Mouse (Mus musculus) CH12.LX (cell line): ENCODE measurements around the gene Plekhb2. TPM values are rescaled to one million over a fixed set of nuclear protein-coding genes. Genes with fewer than 3 reads are reported as not detected.

Source experiments
- DNase-seq: peaks from one replicate; pipeline ENCODE4 v3.0.0-alpha.2; 2013; ENCODE audit errors: extremely low read depth
- H3K27ac ChIP-seq: 2 replicates; pipeline ENCODE4 v1.5.1; 2012; ENCODE audit warnings: low read depth, mild to moderate bottlenecking, control low read depth, moderate library complexity; ENCODE audit not compliant: insufficient read depth
- H3K27me3 ChIP-seq: replicated peaks from 2 replicates; pipeline ENCODE3; 2012; ENCODE audit warnings: inconsistent platforms
- H3K36me3 ChIP-seq, 2 experiments: replicated peaks in 1 of 2; 2 replicates each; pipeline versions ENCODE3 to v1.6.1; 2012; ENCODE audit warnings: inconsistent platforms in 1 of 2, low read length in 1 of 2, mild to moderate bottlenecking in 1 of 2, mixed read lengths in 1 of 2, moderate library complexity in 1 of 2; ENCODE audit not compliant: control insufficient read depth in 1 of 2, insufficient read depth in 1 of 2
- H3K4me1 ChIP-seq, 2 experiments: 2 replicates each; pipeline ENCODE4 v1.6.1; 2012; ENCODE audit warnings: inconsistent platforms in 1 of 2, moderate library complexity in 1 of 2; ENCODE audit not compliant: insufficient read depth in 2 of 2, control insufficient read depth in 1 of 2
- H3K4me2 ChIP-seq: 2 replicates; pipeline ENCODE4 v1.6.1; 2012; ENCODE audit warnings: low read depth, mild to moderate bottlenecking, control low read depth; ENCODE audit not compliant: poor library complexity, insufficient read depth, severe bottlenecking
- H3K4me3 ChIP-seq, 3 experiments: fragments of 150-350 bp in 1 of 3; sonication (generic) in 1 of 3; replicated peaks in 1 of 3; 2 replicates each; pipeline versions ENCODE3 to v1.5.1; 2011 to 2012; ENCODE audit warnings: low read depth in 2 of 3, low read length in 2 of 3, mild to moderate bottlenecking in 2 of 3, moderate library complexity in 2 of 3, control low read depth in 1 of 3, improper control_type of control experiment in 1 of 3, inconsistent platforms in 1 of 3, mixed read lengths in 1 of 3; ENCODE audit not compliant: poor library complexity in 1 of 3
- H3K79me2 ChIP-seq: replicated peaks from 2 replicates; pipeline ENCODE4 v1.6.1; 2012; ENCODE audit warnings: mild to moderate bottlenecking, moderate library complexity; ENCODE audit not compliant: control insufficient read depth, poor library complexity, insufficient read depth, severe bottlenecking; ENCODE audit errors: extremely low read depth
- H3K9ac ChIP-seq: 2 replicates; pipeline ENCODE4 v1.6.1; 2012; ENCODE audit warnings: low read depth, mild to moderate bottlenecking, control low read depth, moderate library complexity; ENCODE audit not compliant: insufficient read depth
- H3K9me3 ChIP-seq: replicated peaks from 2 replicates; pipeline ENCODE3; 2012; ENCODE audit warnings: low read length, inconsistent platforms, mixed read lengths
- CHD1 ChIP-seq: IDR thresholded peaks from 2 replicates; pipeline ENCODE4 v1.6.1; 2012; ENCODE audit warnings: low read depth, low read length, improper control_type of control experiment, inconsistent platforms
- CHD2 ChIP-seq: IDR thresholded peaks from 2 replicates; pipeline ENCODE4 v1.6.1; 2011; ENCODE audit warnings: low read length, improper control_type of control experiment
- CTCF ChIP-seq, 2 experiments: IDR thresholded peaks in 1 of 2; conservative IDR thresholded peaks in 1 of 2; 2 replicates each; pipeline ENCODE4 v1.5.1; 2011 to 2012; ENCODE audit warnings: low read depth in 2 of 2, low read length in 2 of 2, improper control_type of control experiment in 1 of 2, inconsistent platforms in 1 of 2, mild to moderate bottlenecking in 1 of 2, moderate library complexity in 1 of 2
- EP300 ChIP-seq: IDR thresholded peaks from 2 replicates; pipeline ENCODE4 v1.6.1; 2011; ENCODE audit warnings: low read length, improper control_type of control experiment
- HCFC1 ChIP-seq: IDR thresholded peaks from 2 replicates; pipeline ENCODE4 v1.6.1; 2012; ENCODE audit warnings: low read depth, mild to moderate bottlenecking, inconsistent platforms, low read length, improper control_type of control experiment
- IRF4 ChIP-seq: IDR thresholded peaks from 2 replicates; pipeline ENCODE4 v1.6.1; 2014; ENCODE audit warnings: low read depth, mild to moderate bottlenecking, inconsistent platforms, low read length, improper control_type of control experiment
- KAT2A ChIP-seq: IDR thresholded peaks from 2 replicates; pipeline ENCODE4 v1.6.1; 2012; ENCODE audit warnings: low read length, improper control_type of control experiment, inconsistent platforms; ENCODE audit not compliant: insufficient replicate concordance
- MAX ChIP-seq: IDR thresholded peaks from 2 replicates; pipeline ENCODE4 v1.6.1; 2011; ENCODE audit warnings: low read length, improper control_type of control experiment
- MYC ChIP-seq: IDR thresholded peaks from 2 replicates; pipeline ENCODE4 v1.6.1; 2011; ENCODE audit warnings: low read depth, mild to moderate bottlenecking, improper control_type of control experiment, low read length
- NELFE ChIP-seq: IDR thresholded peaks from 2 replicates; pipeline ENCODE4 v1.6.1; 2011; ENCODE audit warnings: low read depth, low read length, improper control_type of control experiment
- PAX5 ChIP-seq: IDR thresholded peaks from 2 replicates; pipeline ENCODE4 v1.6.1; 2012; ENCODE audit warnings: low read length, inconsistent platforms, mixed read lengths
- POLR2AphosphoS2 ChIP-seq: IDR thresholded peaks from 2 replicates; pipeline ENCODE4 v1.6.1; 2011; ENCODE audit warnings: low read depth, low read length, improper control_type of control experiment
- RAD21 ChIP-seq: IDR thresholded peaks from 2 replicates; pipeline ENCODE4 v1.6.1; 2011; ENCODE audit warnings: low read depth, mild to moderate bottlenecking, low read length, improper control_type of control experiment, moderate library complexity
- SIN3A ChIP-seq: IDR thresholded peaks from 2 replicates; pipeline ENCODE4 v1.6.1; 2012; ENCODE audit warnings: low read length, improper control_type of control experiment, inconsistent platforms
- SMC3 ChIP-seq: IDR thresholded peaks from 2 replicates; pipeline ENCODE4 v1.6.1; 2011; ENCODE audit warnings: low read depth, low read length, improper control_type of control experiment
- TCF12 ChIP-seq: IDR thresholded peaks from 2 replicates; pipeline ENCODE4 v1.6.1; 2014; ENCODE audit warnings: low read depth, mild to moderate bottlenecking, inconsistent platforms, low read length, improper control_type of control experiment
- ZC3H11A ChIP-seq: IDR thresholded peaks from 2 replicates; pipeline ENCODE4 v1.6.1; 2012; ENCODE audit warnings: low read depth, mild to moderate bottlenecking, inconsistent platforms, low read length, improper control_type of control experiment
- dilution Hi-C: fragments of 300-500 bp; cut with MboI; formaldehyde crosslinking; loops from 2 replicates; pipeline ENCODE4 v1.14.3; 2020; ENCODE audit warnings: low sequenced_read_pairs; ENCODE audit not compliant: extremely low pct_unique_long_range_greater_than_20kb, extremely low pct_ligation_motif_present
- in situ Hi-C: fragments of 300-500 bp; cut with MboI; formaldehyde crosslinking; loops from 3 replicates; pipeline ENCODE4 v1.14.3; 2019; ENCODE audit warnings: low sequenced_read_pairs, low pct_ligation_motif_present, low pct_unique_long_range_greater_than_20kb, mixed read lengths
- polyA plus RNA-seq: library from polyadenylated mRNA; unstranded; fragments of >175 nt; gene quantifications from 2 replicates; pipeline ENCODE4 v1.2.1, GENCODE M21; 2012; ENCODE audit warnings: low read depth; ENCODE audit not compliant: insufficient read length
- total RNA-seq, 2 experiments: library from RNA; depleted of rRNA; stranded (reverse); fragments of 300-350 nt in 1 of 2; fragments of >200 nt in 1 of 2; gene quantifications; 2 replicates each; pipeline ENCODE4 v1.2.3; 2012 to 2014

Plekhb2 gene
- total and polyA plus RNA-seq, 3 experiments = 21.0 to 44.8 (median 23.8) TPM

DNA sequence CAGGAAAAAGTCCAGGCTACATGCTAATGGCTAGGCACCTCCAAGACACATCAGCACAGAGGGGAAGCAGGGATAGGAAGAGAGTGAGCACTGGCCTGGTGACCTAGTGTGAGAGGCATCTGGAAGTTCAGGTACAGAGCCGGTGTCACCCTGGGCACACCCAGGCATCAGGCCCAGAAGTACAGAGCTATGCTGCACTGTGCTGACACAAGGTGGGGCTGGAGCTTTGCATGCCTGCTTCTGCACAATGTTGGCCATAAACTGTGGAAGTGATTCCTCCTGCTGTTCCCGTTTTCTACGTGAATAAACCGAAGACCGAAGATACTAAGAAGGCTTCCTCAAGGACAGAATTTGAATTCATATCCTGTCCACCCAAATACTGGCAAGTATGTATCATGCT lies 46.3 kb downstream of the Plekhb2 start:
- no peak for DNase-seq
- H3K9me3 ChIP-seq = no peaks in the 10 kb centered on the region
- dilution Hi-C loops = no loop called here
- no peak overlapping the region for H3K4me3 ChIP-seq
- no peaks in the 10 kb centered on the region for H3K36me3 ChIP-seq
- peaks cover 34% of the 10 kb centered on the region for H3K27me3 ChIP-seq
- H3K4me1 ChIP-seq = no peaks in the 10 kb centered on the region
- no peak overlapping the region for H3K9ac ChIP-seq
- H3K79me2 ChIP-seq = no peaks in the 10 kb centered on the region
- no peak for TF ChIP-seq PAX5
- no peak for TF ChIP-seq HCFC1
- no peak for TF ChIP-seq RAD21
- no peak for TF ChIP-seq CHD1
- no peak for TF ChIP-seq CHD2
- no peak for TF ChIP-seq ZC3H11A
- TF ChIP-seq POLR2AphosphoS2 = no peak
- TF ChIP-seq SIN3A = no peak
- no peak for TF ChIP-seq KAT2A
- in situ Hi-C loops = loop anchor here (25.0 kb wide), 1 partner anchor 366 kb away; no protein-coding TSS in a partner anchor
- no peak overlapping the region for H3K4me2 ChIP-seq
- no peak overlapping the region for H3K27ac ChIP-seq

DNA sequence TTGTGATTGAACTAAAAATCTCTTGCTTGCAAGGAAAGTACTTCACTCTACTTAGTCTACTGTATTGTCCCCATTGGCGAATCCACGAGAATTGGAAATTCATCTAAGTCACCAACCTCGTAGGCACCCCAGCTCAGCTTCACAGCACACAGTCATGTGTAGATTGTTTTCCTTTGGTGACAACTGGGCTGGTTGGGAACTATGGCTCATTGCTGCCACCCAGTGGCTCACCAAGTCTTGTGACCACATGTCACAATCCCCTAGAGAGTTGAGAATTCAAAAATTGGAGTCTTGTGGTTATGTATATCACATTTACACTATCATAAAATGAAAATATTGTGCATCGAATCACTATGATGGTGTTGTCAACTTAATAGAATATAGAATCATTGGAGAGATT lies 47.1 kb downstream of the Plekhb2 start:
- no peaks in the 10 kb centered on the region for H3K4me1 ChIP-seq
- no peak overlapping the region for H3K4me3 ChIP-seq
- no peaks in the 10 kb centered on the region for H3K36me3 ChIP-seq
- peak; percentile 68 for DNase-seq
- H3K27me3 ChIP-seq = peaks cover 32% of the 10 kb centered on the region
- H3K9ac ChIP-seq = no peak overlapping the region
- dilution Hi-C loops = no loop called here
- H3K4me2 ChIP-seq = no peak overlapping the region
- H3K27ac ChIP-seq = no peak overlapping the region
- no peaks in the 10 kb centered on the region for H3K9me3 ChIP-seq
- no peaks in the 10 kb centered on the region for H3K79me2 ChIP-seq
- in situ Hi-C loops = loop anchor here (25.0 kb wide), 1 partner anchor 365 kb away; no protein-coding TSS in a partner anchor
- peak; percentile 85 for TF ChIP-seq MAX
- peak; percentile 74 for TF ChIP-seq SMC3
- peak; percentile 34 to 89; a peak in 3 of 4 replicates for TF ChIP-seq CTCF (conservative IDR thresholded peaks at IDR 0.05 in 1 of 2, IDR thresholded peaks at IDR 0.05 in 1 of 2; ENCODE audit: low read depth in 2 of 2, low read length in 2 of 2)
- TF ChIP-seq MYC = peak; percentile 89
- no peak for TF ChIP-seq IRF4
- peak; percentile 81 for TF ChIP-seq RAD21

DNA sequence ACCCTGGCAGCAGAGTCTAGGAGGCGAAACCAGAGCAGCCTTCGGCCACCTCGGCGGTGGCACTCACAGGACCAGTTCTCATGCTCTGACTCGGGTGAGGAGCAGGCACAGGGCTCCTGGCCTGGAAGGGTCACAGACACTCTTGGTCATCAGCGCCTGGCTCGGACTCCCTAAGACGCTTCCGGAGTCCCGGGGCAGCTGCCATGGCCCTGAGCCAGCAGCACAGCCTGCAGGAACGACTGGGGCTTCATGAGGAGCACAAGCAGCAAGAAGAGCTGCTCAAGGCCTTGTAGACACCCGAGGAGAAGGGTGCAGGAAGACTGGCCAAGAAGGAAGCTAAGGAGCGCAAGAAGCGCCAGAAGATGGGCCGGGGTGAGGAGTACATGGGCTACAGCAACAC lies 78.9 kb downstream of the Plekhb2 start:
- H3K4me2 ChIP-seq = no peak overlapping the region

More for the DNA sequence above, 78.9 kb downstream of the Plekhb2 start:
- Histone ChIP-seq H3K9ac (no peak overlapping the region), H3K9me3 (peaks cover 4% of the 10 kb centered on the region), H3K27ac (no peak overlapping the region), H3K27me3 (peaks cover 28% of the 10 kb centered on the region), H3K79me2 (no peaks in the 10 kb centered on the region), H3K4me3 (no peak overlapping the region), H3K36me3 (no peaks in the 10 kb centered on the region), H3K4me1 (no peaks in the 10 kb centered on the region)
- DNase-seq = no peak
- no peak for TF ChIP-seq NELFE
- TF ChIP-seq TCF12 = no peak
- no peak for TF ChIP-seq EP300
- in situ Hi-C loops = no loop called here
- dilution Hi-C loops = no loop called here

Other genes starting within 250 kb of the Plekhb2 start
- gene Fam168b, start 6.9 kb upstream of the Plekhb2 start, total RNA-seq (2012; rRNA removed) = 50.5 and 51.3 TPM in 2 replicates
- 64.4 and 67.5 TPM in 2 replicates for gene Fam168b, start 6.9 kb upstream of the Plekhb2 start, total RNA-seq (2014; rRNA removed)
- gene Fam168b, start 6.9 kb upstream of the Plekhb2 start, polyA plus RNA-seq = 57.3 and 60.9 TPM in 2 replicates